Mouse (Mus musculus) E14TG2a.4 (cell line): ENCODE measurements at regions not wholly inside any gene's neighbourhood (a gene's known extent, or its start where the extent isn't known, plus 50 kb on each side); places are given as distances from the start of the nearest gene placed in this dataset.

ENCODE experiments used
- CTCF ChIP-seq: conservative IDR thresholded peaks from 2 replicates; pipeline ENCODE4 v1.5.1; 2014; ENCODE audit warnings: low read length
- NANOG ChIP-seq: IDR thresholded peaks from 2 replicates; pipeline ENCODE4 v1.6.1; 2014; ENCODE audit warnings: borderline replicate concordance, low read length, mixed read lengths

GRCm38 (mm10) chr6:99800919-99801318, 74.7 kb upstream of the Prok2 start:
- TF ChIP-seq CTCF (no peak), NANOG (no peak)
